Mouse (Mus musculus): ENCODE results near the gene Tcerg1l. TPM values are rescaled to one million over a fixed set of nuclear protein-coding genes. Genes with fewer than 3 reads are reported as not detected.

Gene Tcerg1l
- polyA plus RNA-seq, 1 experiment from 2014 or later: 28.4 TPM

DNA sequence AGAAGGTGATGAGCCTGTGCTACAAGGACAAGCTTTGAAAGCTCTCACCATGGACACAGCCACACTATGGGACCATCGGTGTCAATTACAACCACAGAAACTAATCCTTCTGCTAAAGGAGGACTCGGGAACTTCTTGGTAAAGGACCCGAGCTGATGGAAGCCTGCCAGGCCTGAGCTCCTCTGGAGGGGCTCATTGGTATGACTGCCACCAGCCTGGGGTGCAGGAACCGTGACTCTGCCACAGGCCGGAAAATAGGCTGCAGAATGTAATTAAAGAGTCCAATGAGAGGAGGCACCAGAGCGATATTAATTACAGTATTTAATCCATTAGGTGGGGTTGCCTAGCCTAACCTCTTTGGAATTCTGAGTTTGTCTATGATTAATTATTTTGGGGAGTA, 52.1 kb downstream of the Tcerg1l start:
- H3K4me2 ChIP-seq: no peak overlapping the region
- H3K4me3 ChIP-seq: no peak overlapping the region
- 0 out of 2 replicates have a peak, but pooled peaks cover 3% of the 10 kb centered on the region for H3K27me3 ChIP-seq (replicated peaks)
- H3K4me1 ChIP-seq: no peaks in the 10 kb centered on the region
- H3K27ac ChIP-seq: no peak overlapping the region
- WGBS: 51% methylated on average over 6 of the region's 6 CpGs
- no peak overlapping the region for H3K9ac ChIP-seq
- no peak for ATAC-seq (replicated peaks)
- no peaks in the 10 kb centered on the region for H3K36me3 ChIP-seq (replicated peaks)
- H3K9me3 ChIP-seq: no peaks in the 10 kb centered on the region

GRCm38 (mm10) chr7:138338451-138338850, 59.1 kb downstream of the Tcerg1l start:
- Histone ChIP-seq H3K4me3 (no peak overlapping the region), H3K9ac (no peak overlapping the region), H3K36me3 (replicated peaks) (no peaks in the 10 kb centered on the region), H3K4me2 (no peak overlapping the region), H3K27me3 (replicated peaks) (0 out of 2 replicates have a peak, but pooled peaks cover 3% of the 10 kb centered on the region), H3K9me3 (no peaks in the 10 kb centered on the region), H3K4me1 (no peaks in the 10 kb centered on the region), H3K27ac (no peak overlapping the region)
- ATAC-seq (replicated peaks): no peak
- WGBS: 63% methylated on average over 4 of the region's 4 CpGs

DNA sequence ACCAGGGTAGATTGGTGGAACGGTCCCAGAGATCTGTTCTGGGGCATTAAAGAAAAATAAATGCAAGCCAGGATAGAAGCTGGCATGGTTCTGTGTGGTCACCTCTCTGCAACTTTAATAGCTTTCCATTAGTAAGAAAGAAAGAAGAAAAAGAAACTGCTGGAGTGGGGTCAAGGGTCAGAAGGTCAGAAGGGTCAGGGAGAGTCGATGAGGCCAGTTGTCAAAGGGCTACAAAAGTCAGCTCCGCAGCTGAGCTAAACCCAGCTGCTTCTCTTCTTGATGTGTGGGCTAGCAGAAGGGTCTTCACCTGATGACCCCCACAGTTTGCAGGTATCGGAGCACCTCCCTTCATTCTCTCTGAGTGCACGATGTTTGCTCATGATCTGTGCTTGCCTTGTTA, 59.6 kb downstream of the Tcerg1l start:
- Histone ChIP-seq H3K4me1 (no peaks in the 10 kb centered on the region), H3K9me3 (no peaks in the 10 kb centered on the region), H3K9ac (no peak overlapping the region), H3K27ac (no peak overlapping the region), H3K4me3 (no peak overlapping the region), H3K27me3 (replicated peaks) (0 out of 2 replicates have a peak, but pooled peaks cover 3% of the 10 kb centered on the region), H3K4me2 (no peak overlapping the region), H3K36me3 (replicated peaks) (no peaks in the 10 kb centered on the region)
- no peak for ATAC-seq (replicated peaks)
- WGBS: 33% methylated on average over 5 of the region's 5 CpGs

DNA sequence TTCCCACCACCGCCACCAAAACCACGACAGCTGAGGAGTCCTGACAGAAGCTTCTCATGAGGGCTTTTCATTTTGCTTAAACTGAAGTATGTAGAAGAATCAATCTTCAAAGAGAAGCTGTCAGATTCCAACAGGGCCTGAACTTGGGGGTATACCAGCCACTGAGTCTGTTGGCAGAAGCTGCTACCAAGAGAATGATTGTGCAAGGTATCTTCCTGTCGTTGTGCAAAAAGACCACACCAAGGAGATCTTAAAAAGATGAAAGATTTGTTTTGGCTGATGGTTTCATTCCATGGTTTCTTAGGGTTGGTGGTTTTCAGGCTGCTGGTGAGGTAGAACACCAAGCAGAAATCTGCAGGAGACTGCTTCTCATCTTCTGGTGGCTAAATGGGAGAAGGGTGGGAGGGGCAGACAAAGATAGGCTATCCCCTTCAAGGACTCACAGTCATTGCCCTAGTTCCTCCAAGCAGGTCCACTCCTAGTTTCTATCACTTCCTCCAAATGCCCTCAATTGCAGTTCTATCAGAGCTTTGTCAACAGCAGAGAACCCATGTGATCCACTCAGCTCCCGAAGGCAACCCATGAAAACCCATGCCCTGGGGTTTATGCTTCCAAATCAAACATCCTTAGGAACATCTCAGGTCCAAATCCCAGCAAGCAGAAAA, 64.9 kb downstream of the Tcerg1l start:
- no peak overlapping the region for H3K4me2 ChIP-seq
- no peak overlapping the region for H3K27ac ChIP-seq
- H3K4me1 ChIP-seq: 0 out of 2 replicates have a peak, but pooled peaks cover 3% of the 10 kb centered on the region
- no peak overlapping the region for H3K4me3 ChIP-seq
- no peaks in the 10 kb centered on the region for H3K9me3 ChIP-seq
- WGBS: 89% methylated on average over 4 of the region's 4 CpGs
- ATAC-seq (replicated peaks): no peak
- H3K36me3 ChIP-seq (replicated peaks): no peaks in the 10 kb centered on the region
- no peak overlapping the region for H3K9ac ChIP-seq
- H3K27me3 ChIP-seq (replicated peaks): no peaks in the 10 kb centered on the region

DNA sequence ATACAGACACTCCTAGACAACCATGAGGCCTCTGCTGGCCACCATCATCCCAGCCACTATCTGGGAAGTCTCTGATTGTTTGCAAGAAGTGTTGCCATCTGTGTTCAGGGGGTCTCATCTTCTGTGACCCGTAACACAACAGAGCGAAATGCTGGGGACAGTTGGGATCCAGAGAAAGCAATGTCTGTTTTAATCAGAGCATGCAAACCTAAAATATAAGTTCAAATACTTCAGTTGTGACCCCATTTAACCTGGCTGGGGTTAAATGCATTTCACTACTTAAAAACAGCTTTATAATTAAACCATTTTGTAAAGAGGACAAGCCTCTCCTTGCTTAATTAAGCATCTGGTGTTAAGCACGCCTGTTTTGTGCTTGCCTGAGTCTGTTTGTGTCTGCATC, 66.3 kb downstream of the Tcerg1l start:
- Histone ChIP-seq H3K4me3 (no peak overlapping the region), H3K9ac (no peak overlapping the region), H3K4me1 (peaks cover 12% of the 10 kb centered on the region; the same call in 1 of the 2 replicates), H3K4me2 (no peak overlapping the region), H3K36me3 (replicated peaks) (no peaks in the 10 kb centered on the region), H3K27me3 (replicated peaks) (no peaks in the 10 kb centered on the region), H3K27ac (no peak overlapping the region), H3K9me3 (no peaks in the 10 kb centered on the region)
- ATAC-seq (replicated peaks): no peak
- WGBS: 84% methylated on average over 3 of the region's 3 CpGs

GRCm38 (mm10) chr7:138328637-138329036, 68.9 kb downstream of the Tcerg1l start:
- H3K9ac ChIP-seq: no peak overlapping the region
- H3K27ac ChIP-seq: no peak overlapping the region
- no peaks in the 10 kb centered on the region for H3K9me3 ChIP-seq
- H3K4me1 ChIP-seq: peaks cover 12% of the 10 kb centered on the region; the same call in 1 of the 2 replicates
- H3K27me3 ChIP-seq (replicated peaks): no peaks in the 10 kb centered on the region
- no peaks in the 10 kb centered on the region for H3K36me3 ChIP-seq (replicated peaks)
- H3K4me2 ChIP-seq: no peak overlapping the region
- ATAC-seq (replicated peaks): no peak
- 57% methylated on average over 6 of the region's 6 CpGs for WGBS
- no peak overlapping the region for H3K4me3 ChIP-seq

- no peaks in the 10 kb centered on the region for H3K27me3 ChIP-seq (replicated peaks)
- H3K36me3 ChIP-seq (replicated peaks): no peaks in the 10 kb centered on the region
- peaks cover 12% of the 10 kb centered on the region; the same call in 1 of the 2 replicates for H3K4me1 ChIP-seq
- H3K9ac ChIP-seq: no peak overlapping the region
- no peaks in the 10 kb centered on the region for H3K9me3 ChIP-seq
- no peak for ATAC-seq (replicated peaks)
- no peak overlapping the region for H3K4me2 ChIP-seq
- H3K27ac ChIP-seq: no peak overlapping the region
- WGBS: 30% methylated on average over 3 of the region's 3 CpGs
- H3K4me3 ChIP-seq: no peak overlapping the region
Observed at GRCm38 (mm10) chr7:138326760-138327159, 70.8 kb downstream of the Tcerg1l start.

DNA sequence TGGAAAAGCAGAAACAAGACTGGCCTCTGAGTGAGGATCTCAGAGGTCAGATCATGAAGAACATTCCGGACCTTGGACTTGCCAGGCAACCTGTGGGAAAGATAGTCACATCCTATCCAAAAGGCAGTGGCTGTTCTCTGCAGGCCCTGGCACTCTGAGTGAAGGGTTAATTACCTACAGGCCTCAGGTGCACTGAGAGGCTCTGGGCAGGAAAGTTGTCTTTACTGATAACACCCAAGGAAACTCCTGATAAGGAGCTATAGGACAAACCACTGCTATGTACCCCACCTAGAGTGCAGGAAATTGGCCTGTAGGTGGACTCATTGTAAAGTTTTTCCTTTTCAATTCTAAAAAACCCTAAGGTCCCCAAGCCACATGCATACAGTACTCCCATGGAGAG, 83.8 kb downstream of the Tcerg1l start:
- no peak overlapping the region for H3K4me3 ChIP-seq
- H3K4me1 ChIP-seq: no peaks in the 10 kb centered on the region
- no peak overlapping the region for H3K4me2 ChIP-seq
- H3K9me3 ChIP-seq: no peaks in the 10 kb centered on the region
- H3K27ac ChIP-seq: no peak overlapping the region
- 100% methylated on average over 1 of the region's 1 CpGs for WGBS
- no peaks in the 10 kb centered on the region for H3K27me3 ChIP-seq (replicated peaks)
- no peak overlapping the region for H3K9ac ChIP-seq
- no peak for ATAC-seq (replicated peaks)
- no peaks in the 10 kb centered on the region for H3K36me3 ChIP-seq (replicated peaks)

GRCm38 (mm10) chr7:138306126-138306525, 91.4 kb downstream of the Tcerg1l start:
- H3K27me3 ChIP-seq (replicated peaks): no peaks in the 10 kb centered on the region
- H3K4me2 ChIP-seq: no peak overlapping the region
- no peak overlapping the region for H3K27ac ChIP-seq
- no peaks in the 10 kb centered on the region for H3K4me1 ChIP-seq
- ATAC-seq (replicated peaks): no peak
- WGBS: 89% methylated on average over 3 of the region's 3 CpGs
- H3K4me3 ChIP-seq: no peak overlapping the region
- no peaks in the 10 kb centered on the region for H3K36me3 ChIP-seq (replicated peaks)
- no peak overlapping the region for H3K9ac ChIP-seq
- no peaks in the 10 kb centered on the region for H3K9me3 ChIP-seq

DNA sequence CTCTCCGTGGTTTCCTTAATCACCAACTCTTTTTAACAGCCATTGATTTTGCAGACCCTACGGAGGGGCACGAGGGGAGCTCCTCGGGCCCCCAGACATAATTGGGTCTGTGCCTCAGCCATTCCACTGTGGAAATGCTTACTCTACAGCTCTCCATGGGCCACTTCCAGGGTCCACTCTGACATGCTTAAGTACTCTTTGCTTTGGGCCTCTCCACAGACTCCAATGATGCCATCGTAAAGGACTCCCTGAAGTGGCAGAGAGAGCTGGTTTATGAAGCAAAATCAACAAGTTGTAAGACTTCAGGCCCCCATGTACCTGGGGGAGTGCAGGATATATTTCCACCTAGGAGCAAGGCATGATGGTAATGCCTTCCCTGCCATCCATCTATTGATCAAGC, 112.7 kb downstream of the Tcerg1l start:
- ATAC-seq (replicated peaks): no peak
- no peaks in the 10 kb centered on the region for H3K9me3 ChIP-seq
- H3K27ac ChIP-seq: no peak overlapping the region
- H3K9ac ChIP-seq: no peak overlapping the region
- H3K4me3 ChIP-seq: no peak overlapping the region
- 83% methylated on average over 5 of the region's 5 CpGs for whole genome bisulfite sequencing
- no peaks in the 10 kb centered on the region for H3K36me3 ChIP-seq (replicated peaks)
- no peaks in the 10 kb centered on the region for H3K27me3 ChIP-seq (replicated peaks)
- no peak overlapping the region for H3K4me2 ChIP-seq
- H3K4me1 ChIP-seq: no peaks in the 10 kb centered on the region

GRCm38 (mm10) chr7:138275263-138275662, 122.3 kb downstream of the Tcerg1l start:
- no peak overlapping the region for H3K9ac ChIP-seq
- H3K4me3 ChIP-seq: no peak overlapping the region
- peaks cover 5% of the 10 kb centered on the region for H3K4me1 ChIP-seq
- 63% methylated on average over 1 of the region's 1 CpGs for WGBS
- no peaks in the 10 kb centered on the region for H3K9me3 ChIP-seq
- ATAC-seq (replicated peaks): no peak
- no peak overlapping the region for H3K27ac ChIP-seq
- H3K27me3 ChIP-seq (replicated peaks): no peaks in the 10 kb centered on the region
- no peaks in the 10 kb centered on the region for H3K36me3 ChIP-seq (replicated peaks)
- H3K4me2 ChIP-seq: no peak overlapping the region

- ATAC-seq (replicated peaks): 0 out of 2 replicates have a peak, but pooled peaks have one; percentile 48
- Histone ChIP-seq H3K36me3 (replicated peaks) (no peaks in the 10 kb centered on the region), H3K9me3 (no peaks in the 10 kb centered on the region), H3K4me2 (no peak overlapping the region), H3K4me1 (peaks cover 5% of the 10 kb centered on the region), H3K4me3 (no peak overlapping the region), H3K27me3 (replicated peaks) (no peaks in the 10 kb centered on the region), H3K9ac (no peak overlapping the region), H3K27ac (no peak overlapping the region)
- 58% methylated on average over 7 of the region's 7 CpGs for WGBS
Observed at GRCm38 (mm10) chr7:138271328-138271727, 126.2 kb downstream of the Tcerg1l start.

GRCm38 (mm10) chr7:138269386-138269785, 128.1 kb downstream of the Tcerg1l start:
- Histone ChIP-seq H3K27ac (no peak overlapping the region), H3K9ac (no peak overlapping the region), H3K4me1 (peaks cover 5% of the 10 kb centered on the region), H3K9me3 (no peaks in the 10 kb centered on the region), H3K4me2 (no peak overlapping the region), H3K36me3 (replicated peaks) (no peaks in the 10 kb centered on the region), H3K4me3 (no peak overlapping the region), H3K27me3 (replicated peaks) (no peaks in the 10 kb centered on the region)
- 81% methylated on average over 8 of the region's 8 CpGs for WGBS
- ATAC-seq (replicated peaks): no peak
